Mouse (Mus musculus) midbrain, embryonic 16.5 days (tissue): ENCODE measurements at regions not wholly inside any gene's neighbourhood (a gene's known extent, or its start where the extent isn't known, plus 50 kb on each side); places are given as distances from the start of the nearest gene placed in this dataset.

Experiments
- ATAC-seq: fragments of 200-750 bp; cut with Nextera tagmentation; 2 replicates; pipeline ENCODE4 v1.8.0; 2017; ENCODE audit warnings: moderate TSS enrichment
- H3K27ac ChIP-seq: fragments of 300-500 bp; sonication (generic); 2 replicates; pipeline ENCODE4 v1.5.1; 2014; ENCODE audit warnings: mild to moderate bottlenecking, low read length, mixed read lengths
- H3K27me3 ChIP-seq: fragments of 300-500 bp; sonication (generic); 2 replicates; pipeline ENCODE4 v1.6.1; 2014; ENCODE audit warnings: low read depth, low read length, mixed read lengths; ENCODE audit not compliant: control insufficient read depth, insufficient read depth
- H3K36me3 ChIP-seq: fragments of 300-500 bp; sonication (generic); 2 replicates; pipeline ENCODE4 v1.6.1; 2014; ENCODE audit warnings: mild to moderate bottlenecking, low read length, moderate library complexity, mixed read lengths; ENCODE audit not compliant: control insufficient read depth, insufficient read depth
- H3K4me1 ChIP-seq: fragments of 300-500 bp; sonication (generic); 2 replicates; pipeline ENCODE4 v1.6.1; 2014; ENCODE audit warnings: mild to moderate bottlenecking, low read length, mixed read lengths; ENCODE audit not compliant: control insufficient read depth, insufficient read depth
- H3K4me2 ChIP-seq: fragments of 300-500 bp; sonication (generic); 2 replicates; pipeline ENCODE4 v1.6.1; 2014; ENCODE audit warnings: mild to moderate bottlenecking, low read length, mixed read lengths
- H3K4me3 ChIP-seq: fragments of 300-500 bp; sonication (generic); 2 replicates; pipeline ENCODE4 v1.5.1; 2014; ENCODE audit warnings: low read depth, mild to moderate bottlenecking, low read length, moderate library complexity, mixed read lengths
- H3K9ac ChIP-seq: fragments of 300-500 bp; sonication (generic); 2 replicates; pipeline ENCODE4 v1.6.1; 2014; ENCODE audit warnings: low read depth, low read length, mixed read lengths
- H3K9me3 ChIP-seq: fragments of 300-500 bp; sonication (generic); replicated peaks from 2 replicates; pipeline ENCODE4 v1.6.1; 2014; ENCODE audit warnings: mild to moderate bottlenecking, low read length, mixed read lengths; ENCODE audit not compliant: control insufficient read depth, poor library complexity, severe bottlenecking
- WGBS: fragments of 180-500 bp; shearing (Covaris S2); extraction: QIAGEN DNeasy Blood & Tissue Kit; methylation state at CpG from one replicate; pipeline ENCODE4 v1.1.7; 2014; 5-methylcytosine and 5-hydroxymethylcytosine counted together

- no peak overlapping the region for H3K4me2 ChIP-seq
- WGBS, result 83% methylated on average over 13 of the region's 13 CpGs
- H3K27ac ChIP-seq, result no peak overlapping the region
- H3K9ac ChIP-seq, result no peak overlapping the region
- no peak for ATAC-seq
- H3K4me1 ChIP-seq, result no peaks in the 10 kb centered on the region
- no peaks in the 10 kb centered on the region for H3K36me3 ChIP-seq
- H3K4me3 ChIP-seq, result no peak overlapping the region
- no peaks in the 10 kb centered on the region for H3K9me3 ChIP-seq
- H3K27me3 ChIP-seq, result no peaks in the 10 kb centered on the region
Measured at GRCm38 (mm10) chr8:26886783-26887486, 90.2 kb upstream of the Zfp703 start.

- Histone ChIP-seq H3K9me3 (no peaks in the 10 kb centered on the region), H3K9ac (no peak overlapping the region), H3K27ac (no peak overlapping the region), H3K4me3 (no peak overlapping the region), H3K4me1 (no peaks in the 10 kb centered on the region), H3K36me3 (no peaks in the 10 kb centered on the region), H3K4me2 (no peak overlapping the region), H3K27me3 (no peaks in the 10 kb centered on the region)
- no peak for ATAC-seq
- WGBS, result 80% methylated on average over 5 of the region's 5 CpGs
Measured at GRCm38 (mm10) chr8:26887551-26887950, 89.6 kb upstream of the Zfp703 start.

- no peaks in the 10 kb centered on the region for H3K9me3 ChIP-seq
Measured at GRCm38 (mm10) chr8:26888050-26888449, 89.1 kb upstream of the Zfp703 start.

GRCm38 (mm10) chr8:26891881-26892280, 85.2 kb upstream of the Zfp703 start:
- WGBS, result 58% methylated on average over 11 of the region's 11 CpGs
- Histone ChIP-seq H3K27ac (no peak overlapping the region), H3K9me3 (no peaks in the 10 kb centered on the region), H3K27me3 (no peaks in the 10 kb centered on the region), H3K4me1 (no peaks in the 10 kb centered on the region), H3K9ac (no peak overlapping the region), H3K4me2 (no peak overlapping the region), H3K36me3 (no peaks in the 10 kb centered on the region), H3K4me3 (no peak overlapping the region)
- no peak for ATAC-seq

More at GRCm38 (mm10) chr8:26888050-26888449, 89.1 kb upstream of the Zfp703 start:
- ATAC-seq, result no peak
- no peaks in the 10 kb centered on the region for H3K27me3 ChIP-seq
- no peak overlapping the region for H3K4me3 ChIP-seq
- no peak overlapping the region for H3K4me2 ChIP-seq
- no peaks in the 10 kb centered on the region for H3K4me1 ChIP-seq
- H3K36me3 ChIP-seq, result no peaks in the 10 kb centered on the region
- no peak overlapping the region for H3K9ac ChIP-seq
- WGBS, result 86% methylated on average over 3 of the region's 3 CpGs
- no peak overlapping the region for H3K27ac ChIP-seq

GRCm38 (mm10) chr8:26892380-26892779, 84.7 kb upstream of the Zfp703 start:
- Histone ChIP-seq H3K4me3 (no peak overlapping the region), H3K9me3 (no peaks in the 10 kb centered on the region), H3K4me2 (no peak overlapping the region), H3K9ac (no peak overlapping the region), H3K27me3 (no peaks in the 10 kb centered on the region), H3K36me3 (no peaks in the 10 kb centered on the region), H3K4me1 (no peaks in the 10 kb centered on the region), H3K27ac (no peak overlapping the region)
- no peak for ATAC-seq
- WGBS, result 64% methylated on average over 7 of the region's 7 CpGs

GRCm38 (mm10) chr8:26895867-26896266, 81.3 kb upstream of the Zfp703 start:
- H3K9ac ChIP-seq, result no peak overlapping the region
- no peak overlapping the region for H3K4me3 ChIP-seq
- WGBS, result 89% methylated on average over 11 of the region's 11 CpGs
- no peaks in the 10 kb centered on the region for H3K4me1 ChIP-seq
- no peaks in the 10 kb centered on the region for H3K27me3 ChIP-seq
- no peak for ATAC-seq
- H3K36me3 ChIP-seq, result no peaks in the 10 kb centered on the region
- no peak overlapping the region for H3K4me2 ChIP-seq
- no peak overlapping the region for H3K27ac ChIP-seq
- no peaks in the 10 kb centered on the region for H3K9me3 ChIP-seq

GRCm38 (mm10) chr8:26903289-26903688, 73.8 kb upstream of the Zfp703 start:
- Histone ChIP-seq H3K9me3 (no peaks in the 10 kb centered on the region), H3K9ac (no peak overlapping the region), H3K4me1 (no peaks in the 10 kb centered on the region), H3K27ac (no peak overlapping the region), H3K4me3 (no peak overlapping the region), H3K27me3 (no peaks in the 10 kb centered on the region), H3K36me3 (no peaks in the 10 kb centered on the region), H3K4me2 (no peak overlapping the region)
- no peak for ATAC-seq
- WGBS, result 85% methylated on average over 5 of the region's 5 CpGs

- no peak for ATAC-seq
- Histone ChIP-seq H3K4me3 (no peak overlapping the region), H3K27me3 (no peaks in the 10 kb centered on the region), H3K36me3 (no peaks in the 10 kb centered on the region), H3K4me2 (no peak overlapping the region), H3K9me3 (no peaks in the 10 kb centered on the region), H3K4me1 (no peaks in the 10 kb centered on the region), H3K9ac (no peak overlapping the region), H3K27ac (no peak overlapping the region)
- WGBS, result 85% methylated on average over 4 of the region's 4 CpGs
Measured at GRCm38 (mm10) chr8:26906257-26906656, 70.9 kb upstream of the Zfp703 start.

GRCm38 (mm10) chr8:26907347-26908170, 69.6 kb upstream of the Zfp703 start:
- H3K27me3 ChIP-seq, result no peaks in the 10 kb centered on the region
- no peaks in the 10 kb centered on the region for H3K9me3 ChIP-seq
- H3K9ac ChIP-seq, result no peak overlapping the region
- no peak overlapping the region for H3K27ac ChIP-seq
- H3K4me2 ChIP-seq, result no peak overlapping the region
- 83% methylated on average over 8 of the region's 8 CpGs for WGBS
- no peaks in the 10 kb centered on the region for H3K36me3 ChIP-seq
- ATAC-seq, result no peak
- H3K4me1 ChIP-seq, result no peaks in the 10 kb centered on the region
- no peak overlapping the region for H3K4me3 ChIP-seq
